Mouse (Mus musculus) myocyte (in vitro differentiated cells): ENCODE results near the gene Sema3b.

Experiments used
- CEBPB ChIP-seq: IDR thresholded peaks from 2 replicates; pipeline ENCODE4 v1.6.1; 2011; ENCODE audit warnings: mild to moderate bottlenecking, moderate library complexity; ENCODE audit not compliant: poor library complexity, insufficient read depth, severe bottlenecking
- E2F4 ChIP-seq: IDR thresholded peaks from one replicate; pipeline ENCODE4 v1.6.1; 2011; ENCODE audit warnings: mild to moderate bottlenecking, control low read depth, moderate library complexity; ENCODE audit not compliant: insufficient read depth
- MAX ChIP-seq: IDR thresholded peaks from one replicate; pipeline ENCODE4 v1.6.1; 2011; ENCODE audit warnings: low read depth, mild to moderate bottlenecking, control low read depth
- MYOD1 ChIP-seq, 3 experiments: IDR thresholded peaks; one replicate each; pipeline ENCODE4 v1.6.1; 2011; ENCODE audit warnings: control low read depth in 2 of 3, low read depth in 2 of 3, mild to moderate bottlenecking in 2 of 3, moderate library complexity in 1 of 3; ENCODE audit not compliant: insufficient read length in 2 of 3, control insufficient read depth in 1 of 3
- MYOG ChIP-seq, 3 experiments: IDR thresholded peaks; one replicate each; pipeline ENCODE4 v1.6.1; 2011; ENCODE audit warnings: control low read depth in 2 of 3, low read depth in 2 of 3, mild to moderate bottlenecking in 2 of 3; ENCODE audit not compliant: insufficient read length in 2 of 3, control insufficient read depth in 1 of 3, insufficient read depth in 1 of 3
- POLR2A ChIP-seq: IDR thresholded peaks from one replicate; pipeline ENCODE4 v1.6.1; 2011; ENCODE audit warnings: low read depth, mild to moderate bottlenecking, control low read depth, moderate library complexity; ENCODE audit not compliant: insufficient read length
- POLR2AphosphoS2 ChIP-seq: IDR thresholded peaks from one replicate; pipeline ENCODE4 v1.6.1; 2011; ENCODE audit warnings: low read depth, control low read depth; ENCODE audit not compliant: insufficient read length
- REST ChIP-seq: IDR thresholded peaks from one replicate; pipeline ENCODE4 v1.6.1; 2011; ENCODE audit warnings: mild to moderate bottlenecking, control low read depth, moderate library complexity; ENCODE audit not compliant: insufficient read depth, insufficient read length
- SRF ChIP-seq: IDR thresholded peaks from one replicate; pipeline ENCODE4 v1.6.1; 2011; ENCODE audit warnings: low read depth; ENCODE audit not compliant: control insufficient read depth, insufficient read length
- TCF12 ChIP-seq: IDR thresholded peaks from one replicate; pipeline ENCODE4 v1.6.1; 2011; ENCODE audit warnings: mild to moderate bottlenecking, control low read depth; ENCODE audit not compliant: poor library complexity, insufficient read depth, severe bottlenecking
- TCF3 ChIP-seq: IDR thresholded peaks from one replicate; pipeline ENCODE4 v1.6.1; 2011; ENCODE audit warnings: low read depth, control low read depth; ENCODE audit not compliant: insufficient read length
- USF1 ChIP-seq: IDR thresholded peaks from one replicate; pipeline ENCODE4 v1.6.1; 2011; ENCODE audit warnings: low read depth, mild to moderate bottlenecking, control low read depth, moderate library complexity

DNA sequence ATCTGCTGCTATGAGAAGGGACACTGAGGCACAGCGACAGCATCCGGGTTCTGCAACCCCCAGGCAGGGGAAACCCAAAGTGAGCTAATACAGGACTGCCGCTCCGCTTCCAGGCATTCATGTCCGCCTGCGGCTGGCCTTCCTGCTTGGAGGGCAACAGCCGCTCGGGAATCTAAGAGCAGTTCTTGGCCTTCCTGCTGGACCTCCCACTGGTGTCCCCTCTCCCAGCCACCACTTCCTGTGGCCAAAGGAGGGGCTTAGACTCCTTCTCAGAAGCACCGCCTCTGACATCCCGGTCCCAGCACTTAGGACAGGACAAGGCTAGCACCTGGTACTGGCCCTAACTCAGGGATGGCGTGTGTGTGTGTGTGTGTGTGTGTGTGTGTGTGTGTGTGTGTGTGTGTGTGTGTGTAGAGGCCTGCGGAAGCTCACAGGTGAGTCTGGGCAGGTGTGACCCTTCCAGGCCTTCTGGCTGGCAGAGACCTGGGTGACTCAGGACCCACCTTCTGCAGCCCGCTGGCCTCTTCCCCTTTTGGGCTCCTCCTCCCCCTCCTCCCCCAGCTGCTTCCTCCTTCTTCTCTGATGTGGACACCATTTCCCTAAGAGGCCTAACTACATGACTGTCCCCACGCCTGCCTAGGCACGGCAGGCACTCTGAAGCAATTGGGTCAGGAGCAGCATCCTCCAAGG, 19.8 kb upstream of the Sema3b start:
- TF ChIP-seq USF1 (no peak), POLR2A (no peak), POLR2AphosphoS2 (no peak), MAX (no peak), E2F4 (no peak), MYOD1 (IDR thresholded peaks at IDR 0.05; ENCODE audit: control insufficient read depth in 1 of 3, insufficient read length in 2 of 3, low read depth in 2 of 3) (no peak), TCF12 (no peak), MYOG (IDR thresholded peaks at IDR 0.05; ENCODE audit: control insufficient read depth in 1 of 3, insufficient read depth in 1 of 3, insufficient read length in 2 of 3, low read depth in 2 of 3) (no peak), REST (no peak), SRF (no peak), CEBPB (no peak), TCF3 (no peak)
